Mouse (Mus musculus) MEL (cell line): ENCODE data around the gene Ror2. TPM values are rescaled to one million over a fixed set of nuclear protein-coding genes. Genes with fewer than 3 reads are reported as not detected.

Experiments
- DNase-seq: peaks from one replicate; pipeline ENCODE4 v3.0.0; 2011; ENCODE audit warnings: low read depth, low spot score
- H3K27ac ChIP-seq: 2 replicates; pipeline ENCODE4 v1.5.1; 2012; ENCODE audit warnings: low read depth, mild to moderate bottlenecking, control low read depth, low read length, moderate library complexity; ENCODE audit not compliant: control insufficient read depth
- H3K27me3 ChIP-seq, 2 experiments: fragments of 150-350 bp in 1 of 2; sonication (generic) in 1 of 2; 2 replicates each; pipeline ENCODE4 v1.6.1; 2012; ENCODE audit warnings: low read length in 2 of 2, mild to moderate bottlenecking in 2 of 2, improper control_type of control experiment in 1 of 2, moderate library complexity in 1 of 2; ENCODE audit not compliant: insufficient read depth in 2 of 2, control insufficient read depth in 1 of 2
- H3K36me3 ChIP-seq, 2 experiments: 2 replicates each; pipeline ENCODE4 v1.6.1; 2012 to 2014; ENCODE audit warnings: low read length in 2 of 2, improper control_type of control experiment in 1 of 2, inconsistent platforms in 1 of 2, mild to moderate bottlenecking in 1 of 2; ENCODE audit not compliant: insufficient read depth in 2 of 2, control insufficient read depth in 1 of 2
- H3K4me1 ChIP-seq, 2 experiments: fragments of 150-350 bp in 1 of 2; sonication (generic) in 1 of 2; 2 replicates each; pipeline ENCODE4 v1.6.1; 2012; ENCODE audit warnings: low read length in 2 of 2, improper control_type of control experiment in 1 of 2, mild to moderate bottlenecking in 1 of 2; ENCODE audit not compliant: insufficient read depth in 2 of 2, control insufficient read depth in 1 of 2
- H3K4me3 ChIP-seq, 2 experiments: fragments of 150-350 bp in 1 of 2; sonication (generic) in 1 of 2; 2 replicates each; pipeline ENCODE4 v1.5.1; 2012; ENCODE audit warnings: low read depth in 2 of 2, low read length in 2 of 2, mild to moderate bottlenecking in 2 of 2, moderate library complexity in 2 of 2, control low read depth in 1 of 2, improper control_type of control experiment in 1 of 2; ENCODE audit not compliant: control insufficient read depth in 1 of 2, insufficient read depth in 1 of 2
- H3K79me2 ChIP-seq: 2 replicates; pipeline ENCODE4 v1.6.1; 2012; ENCODE audit warnings: mild to moderate bottlenecking, low read length, moderate library complexity; ENCODE audit not compliant: control insufficient read depth, poor library complexity, insufficient read depth
- H3K9ac ChIP-seq: 2 replicates; pipeline ENCODE4 v1.6.1; 2012; ENCODE audit warnings: low read depth, mild to moderate bottlenecking, control low read depth, low read length, moderate library complexity; ENCODE audit not compliant: control insufficient read depth, poor library complexity, severe bottlenecking
- H3K9me3 ChIP-seq: fragments of 150-350 bp; sonication (generic); replicated peaks from 2 replicates; pipeline ENCODE4 v1.6.1; 2012; ENCODE audit warnings: mild to moderate bottlenecking, low read length, improper control_type of control experiment, moderate library complexity; ENCODE audit not compliant: insufficient read depth
- BHLHE40 ChIP-seq: IDR thresholded peaks from 2 replicates; pipeline ENCODE4 v1.6.1; 2012; ENCODE audit warnings: low read depth, mild to moderate bottlenecking, inconsistent platforms, low read length, improper control_type of control experiment, borderline replicate concordance
- CHD1 ChIP-seq: IDR thresholded peaks from 2 replicates; pipeline ENCODE4 v1.6.1; 2012; ENCODE audit warnings: low read depth, mild to moderate bottlenecking, inconsistent platforms, low read length, improper control_type of control experiment
- CHD2 ChIP-seq: IDR thresholded peaks from 2 replicates; pipeline ENCODE4 v1.6.1; 2011; ENCODE audit warnings: low read length, improper control_type of control experiment
- CTCF ChIP-seq, 3 experiments: IDR thresholded peaks in 2 of 3; conservative IDR thresholded peaks in 1 of 3; 2 replicates each; pipeline ENCODE4 v1.5.1; 2011 to 2012; ENCODE audit warnings: low read length in 3 of 3, low read depth in 2 of 3, mild to moderate bottlenecking in 2 of 3, improper control_type of control experiment in 1 of 3, inconsistent platforms in 1 of 3, mixed read lengths in 1 of 3, moderate library complexity in 1 of 3; ENCODE audit not compliant: control insufficient read depth in 1 of 3, insufficient read depth in 1 of 3, poor library complexity in 1 of 3, severe bottlenecking in 1 of 3
- ELF1 ChIP-seq: IDR thresholded peaks from 2 replicates; pipeline ENCODE4 v1.6.1; 2014; ENCODE audit warnings: low read depth, mild to moderate bottlenecking, inconsistent platforms, low read length, improper control_type of control experiment, moderate library complexity
- ETS1 ChIP-seq: IDR thresholded peaks from 2 replicates; pipeline ENCODE4 v1.6.1; 2012; ENCODE audit warnings: low read depth, mild to moderate bottlenecking, inconsistent platforms, low read length, improper control_type of control experiment, moderate library complexity
- GABPA ChIP-seq: IDR thresholded peaks from 2 replicates; pipeline ENCODE4 v1.6.1; 2012; ENCODE audit warnings: low read depth, mild to moderate bottlenecking, inconsistent platforms, low read length, improper control_type of control experiment, moderate library complexity
- KAT2A ChIP-seq: conservative IDR thresholded peaks from 2 replicates; pipeline ENCODE4 v1.6.1; 2012; ENCODE audit warnings: low read depth, low read length, improper control_type of control experiment, inconsistent platforms
- MAFK ChIP-seq: IDR thresholded peaks from 2 replicates; pipeline ENCODE4 v1.6.1; 2011; ENCODE audit warnings: low read depth, mild to moderate bottlenecking, low read length, improper control_type of control experiment, borderline replicate concordance
- MAX ChIP-seq: IDR thresholded peaks from 2 replicates; pipeline ENCODE4 v1.6.1; 2011; ENCODE audit warnings: low read length, improper control_type of control experiment
- MAZ ChIP-seq: IDR thresholded peaks from 2 replicates; pipeline ENCODE4 v1.6.1; 2012; ENCODE audit warnings: low read depth, mild to moderate bottlenecking, inconsistent platforms, low read length, improper control_type of control experiment
- MEF2A ChIP-seq: IDR thresholded peaks from 2 replicates; pipeline ENCODE4 v1.6.1; 2014; ENCODE audit warnings: low read depth, mild to moderate bottlenecking, inconsistent platforms, low read length, improper control_type of control experiment; ENCODE audit not compliant: poor library complexity, insufficient replicate concordance, severe bottlenecking; ENCODE audit errors: extremely low read depth
- MYB ChIP-seq: IDR thresholded peaks from 2 replicates; pipeline ENCODE4 v1.6.1; 2011; ENCODE audit warnings: mild to moderate bottlenecking, low read depth, low read length, improper control_type of control experiment
- MYC ChIP-seq: IDR thresholded peaks from 2 replicates; pipeline ENCODE4 v1.6.1; 2011; ENCODE audit warnings: low read depth, mild to moderate bottlenecking, low read length, improper control_type of control experiment, moderate library complexity
- POLR2A ChIP-seq, 2 experiments: IDR thresholded peaks; 2 replicates each; pipeline ENCODE4 v1.6.1; 2011 to 2012; ENCODE audit warnings: low read length in 2 of 2, mild to moderate bottlenecking in 2 of 2, control low read depth in 1 of 2, improper control_type of control experiment in 1 of 2, low read depth in 1 of 2, moderate library complexity in 1 of 2; ENCODE audit not compliant: control insufficient read depth in 1 of 2, insufficient read depth in 1 of 2, poor library complexity in 1 of 2
- POLR2AphosphoS5 ChIP-seq: IDR thresholded peaks from 2 replicates; pipeline ENCODE4 v1.6.1; 2012; ENCODE audit warnings: low read depth, borderline replicate concordance, mild to moderate bottlenecking, inconsistent platforms, low read length, moderate library complexity, mixed read lengths
- RCOR1 ChIP-seq: IDR thresholded peaks from 2 replicates; pipeline ENCODE4 v1.6.1; 2012; ENCODE audit warnings: low read depth, mild to moderate bottlenecking, inconsistent platforms, low read length, improper control_type of control experiment
- SMC3 ChIP-seq: IDR thresholded peaks from 2 replicates; pipeline ENCODE4 v1.6.1; 2011; ENCODE audit warnings: low read depth, low read length, improper control_type of control experiment
- TBP ChIP-seq: IDR thresholded peaks from 2 replicates; pipeline ENCODE4 v1.8.0; 2011; ENCODE audit warnings: low read depth, low read length, improper control_type of control experiment
- TCF12 ChIP-seq: IDR thresholded peaks from 2 replicates; pipeline ENCODE4 v1.6.1; 2014; ENCODE audit warnings: low read depth, mild to moderate bottlenecking, inconsistent platforms, low read length, improper control_type of control experiment, moderate library complexity
- ZNF384 ChIP-seq: IDR thresholded peaks from 2 replicates; pipeline ENCODE4 v1.6.1; 2012; ENCODE audit warnings: low read depth, mild to moderate bottlenecking, inconsistent platforms, low read length, improper control_type of control experiment
- polyA plus RNA-seq, 2 experiments: library from polyadenylated mRNA; stranded (reverse) in 1 of 2; unstranded in 1 of 2; fragments of >175 nt in 1 of 2; fragments of >200 nt in 1 of 2; gene quantifications; 2 replicates each; pipeline versions ENCODE4 v1.2.1 to v1.2.4; 2012; ENCODE audit warnings: low replicate concordance in 2 of 2, low read depth in 1 of 2; ENCODE audit not compliant: insufficient read length in 2 of 2, insufficient read depth in 1 of 2, missing spikeins in 1 of 2
- total RNA-seq: library from RNA; depleted of rRNA; stranded (reverse); fragments of 300-350 nt; gene quantifications from 2 replicates; pipeline ENCODE4 v1.2.3, GENCODE M21; 2012

Ror2 gene
- total and polyA plus RNA-seq, 3 experiments: not detected

- H3K27ac ChIP-seq: no peak overlapping the region
- no peak for DNase-seq
Measured at GRCm38 (mm10) chr13:53069076-53069690, 216.7 kb downstream of the Ror2 start.

GRCm38 (mm10) chr13:53068461-53068860, 217.5 kb downstream of the Ror2 start:
- Histone ChIP-seq H3K36me3 (no peaks in the 10 kb centered on the region), H3K79me2 (no peaks in the 10 kb centered on the region), H3K27me3 (no peaks in the 10 kb centered on the region), H3K9me3 (no peaks in the 10 kb centered on the region), H3K4me3 (no peak overlapping the region), H3K27ac (no peak overlapping the region), H3K9ac (no peak overlapping the region), H3K4me1 (no peaks in the 10 kb centered on the region)
- TF ChIP-seq CHD2: no peak
- no peak for TF ChIP-seq ELF1
- no peak for TF ChIP-seq MAX
- DNase-seq: no peak

More at GRCm38 (mm10) chr13:53069076-53069690, 216.7 kb downstream of the Ror2 start:
- TF ChIP-seq MYC (no peak), TBP (no peak), CTCF (IDR thresholded peaks at IDR 0.05 in 2 of 3, conservative IDR thresholded peaks at IDR 0.05 in 1 of 3; ENCODE audit: control insufficient read depth in 1 of 3, insufficient read depth in 1 of 3, low read depth in 2 of 3, low read length in 3 of 3, poor library complexity in 1 of 3, severe bottlenecking in 1 of 3) (no peak), MAFK (no peak), TCF12 (no peak), CHD1 (no peak), POLR2AphosphoS5 (no peak), ZNF384 (no peak), ETS1 (no peak), MAZ (no peak), BHLHE40 (no peak), SMC3 (no peak), MYB (no peak), RCOR1 (no peak), MEF2A (no peak), MAX (no peak), POLR2A (IDR thresholded peaks at IDR 0.05; ENCODE audit: control insufficient read depth in 1 of 2, insufficient read depth in 1 of 2, low read depth in 1 of 2, low read length in 2 of 2, poor library complexity in 1 of 2) (no peak), GABPA (no peak), KAT2A (no peak)
- Histone ChIP-seq H3K36me3 (no peaks in the 10 kb centered on the region), H3K27me3 (no peaks in the 10 kb centered on the region), H3K4me1 (no peaks in the 10 kb centered on the region), H3K4me3 (no peak overlapping the region), H3K9ac (no peak overlapping the region), H3K9me3 (no peaks in the 10 kb centered on the region), H3K79me2 (no peaks in the 10 kb centered on the region)
